Mouse (Mus musculus) cortical plate, adult 2 months (tissue): ENCODE measurements at regions not wholly inside any gene's neighbourhood (a gene's known extent, or its start where the extent isn't known, plus 50 kb on each side); places are given as distances from the start of the nearest gene placed in this dataset.

Source experiments
- H3K27ac ChIP-seq: fragments of 200-500 bp; 2 replicates; pipeline ENCODE4 v1.5.1; 2012; ENCODE audit warnings: low read length, control low read depth, inconsistent platforms; ENCODE audit not compliant: insufficient read depth
- H3K4me1 ChIP-seq: fragments of 200-500 bp; 2 replicates; pipeline ENCODE4 v1.6.1; 2011; ENCODE audit warnings: low read length; ENCODE audit not compliant: control insufficient read depth, insufficient read depth
- H3K4me3 ChIP-seq: fragments of 200-500 bp; 2 replicates; pipeline ENCODE4 v1.5.1; 2011; ENCODE audit warnings: mild to moderate bottlenecking, low read length, control low read depth; ENCODE audit not compliant: insufficient read depth
- CTCF ChIP-seq: fragments of 200-500 bp; IDR thresholded peaks from 2 replicates; pipeline ENCODE4 v1.5.1; 2011; ENCODE audit warnings: mild to moderate bottlenecking, control low read depth, low read length; ENCODE audit not compliant: insufficient read depth; ENCODE audit errors: extremely low read depth
- POLR2A ChIP-seq: fragments of 200-500 bp; IDR thresholded peaks from 2 replicates; pipeline ENCODE4 v1.6.1; 2011; ENCODE audit warnings: mild to moderate bottlenecking, low read length, control low read depth; ENCODE audit not compliant: insufficient read depth; ENCODE audit errors: extremely low read depth

DNA sequence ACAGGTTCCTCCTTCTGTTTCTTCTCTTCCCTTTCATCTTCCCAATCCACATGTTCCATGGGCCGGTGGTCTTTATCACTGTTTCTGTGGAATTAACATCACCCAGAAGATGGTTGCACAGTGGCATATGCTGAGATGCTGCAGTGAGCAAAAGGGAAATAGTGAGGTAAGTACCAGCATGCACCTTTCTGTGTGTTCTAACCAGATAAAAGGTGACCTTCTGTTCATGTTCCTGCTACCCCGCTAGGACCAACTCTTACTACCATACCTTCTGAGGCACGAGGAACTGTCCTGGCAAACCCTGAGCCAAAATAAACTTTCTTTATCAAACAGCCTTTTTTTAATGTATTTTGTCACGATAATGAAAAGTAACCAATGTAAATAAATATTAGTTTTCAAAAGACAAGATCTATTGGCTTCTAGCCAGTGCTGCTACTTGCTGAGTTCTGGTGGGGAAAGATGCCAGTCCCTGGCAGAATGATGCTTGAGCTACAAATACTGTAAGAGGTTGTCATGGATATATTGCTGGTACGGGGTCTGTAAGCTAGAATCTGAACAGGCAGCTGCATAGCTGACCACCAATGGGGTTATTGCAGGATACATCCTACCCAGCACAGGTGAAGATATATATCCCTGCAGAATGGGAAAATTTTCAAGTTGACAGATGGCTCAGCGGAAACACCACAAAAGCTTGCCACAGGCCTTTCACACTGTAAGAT, 264.1 kb downstream of the Rdh14 start:
- H3K4me3 ChIP-seq = no peak overlapping the region
- H3K27ac ChIP-seq = no peak overlapping the region
- no peaks in the 10 kb centered on the region for H3K4me1 ChIP-seq
- TF ChIP-seq CTCF (no peak), POLR2A (no peak)

DNA sequence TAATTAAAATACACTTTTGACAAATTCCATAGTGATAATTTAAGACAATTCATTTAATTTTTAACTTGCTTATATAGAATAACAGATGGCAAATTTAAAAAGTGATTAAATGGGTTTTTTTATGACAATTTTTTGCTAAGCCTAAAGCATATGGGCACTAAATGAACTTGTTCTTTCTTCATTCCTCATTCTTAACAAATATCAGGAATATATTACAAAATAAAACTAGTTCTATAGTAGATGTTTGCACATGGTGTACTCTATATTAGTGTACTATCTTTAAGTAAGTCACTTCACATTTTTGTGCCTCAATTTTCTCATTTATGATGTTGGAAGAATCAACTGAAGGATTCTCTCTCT, 264.6 kb downstream of the Rdh14 start:
- Histone ChIP-seq H3K4me1 (no peaks in the 10 kb centered on the region), H3K4me3 (no peak overlapping the region)
- TF ChIP-seq POLR2A (no peak), CTCF (no peak)

DNA sequence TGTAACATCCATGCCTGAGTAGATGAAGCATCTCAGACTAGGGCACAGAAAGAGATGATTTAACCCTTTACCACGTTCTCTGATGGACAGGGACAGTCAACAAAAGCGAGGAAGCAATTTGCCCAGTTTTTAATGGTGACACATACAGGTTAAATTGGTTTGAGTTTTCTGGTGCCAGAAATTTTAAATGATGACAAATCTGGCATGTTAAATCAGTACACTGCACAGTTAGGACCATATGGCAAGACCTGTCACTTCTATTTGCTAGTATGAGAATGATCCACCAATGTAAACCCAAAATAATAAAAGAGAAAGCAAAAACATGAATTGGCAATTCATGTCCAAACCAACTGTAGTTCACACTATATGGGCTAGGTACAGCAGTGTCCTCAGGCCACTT, 268.3 kb downstream of the Rdh14 start:
- Histone ChIP-seq H3K4me3 (no peak overlapping the region), H3K4me1 (no peaks in the 10 kb centered on the region), H3K27ac (no peak overlapping the region)
- TF ChIP-seq CTCF = no peak
- no peak for TF ChIP-seq POLR2A

More for the DNA sequence above, 264.6 kb downstream of the Rdh14 start:
- no peak overlapping the region for H3K27ac ChIP-seq

GRCm38 (mm10) chr12:10686747-10687146, 296.2 kb downstream of the Rdh14 start:
- Histone ChIP-seq H3K4me1 (no peaks in the 10 kb centered on the region), H3K4me3 (no peak overlapping the region), H3K27ac (no peak overlapping the region)
- no peak for TF ChIP-seq CTCF
- TF ChIP-seq POLR2A = no peak
